Mouse (Mus musculus) midbrain, embryonic 14.5 days (tissue): ENCODE measurements around the gene Lfng. TPM values are rescaled to one million over a fixed set of nuclear protein-coding genes. Genes with fewer than 3 reads are reported as not detected.

Experiments
- ATAC-seq: fragments of 200-750 bp; cut with Nextera tagmentation; 2 replicates; pipeline ENCODE4 v1.8.0; 2017; ENCODE audit warnings: moderate number of reproducible peaks, moderate library complexity; ENCODE audit not compliant: low FRiP score, low TSS enrichment
- DNase-seq: peaks from one replicate; pipeline ENCODE4 v3.0.0-alpha.2; 2015
- H3K27ac ChIP-seq: fragments of 300-500 bp; sonication (generic); replicated peaks from 2 replicates; pipeline ENCODE4 v1.5.1; 2014; ENCODE audit warnings: mild to moderate bottlenecking, low read depth, low read length, moderate library complexity
- H3K27me3 ChIP-seq: fragments of 300-500 bp; sonication (generic); 2 replicates; pipeline ENCODE4 v1.6.1; 2014; ENCODE audit warnings: low read length, control low read depth, mixed read lengths; ENCODE audit not compliant: control insufficient read depth, insufficient read depth
- H3K36me3 ChIP-seq: fragments of 300-500 bp; sonication (generic); 2 replicates; pipeline ENCODE4 v1.6.1; 2014; ENCODE audit warnings: low read length, control low read depth; ENCODE audit not compliant: control insufficient read depth, insufficient read depth
- H3K4me1 ChIP-seq: fragments of 300-500 bp; sonication (generic); 2 replicates; pipeline ENCODE4 v1.6.1; 2014; ENCODE audit warnings: mild to moderate bottlenecking, antibody characterized with exemption, low read length, control low read depth; ENCODE audit not compliant: control insufficient read depth, insufficient read depth
- H3K4me2 ChIP-seq: fragments of 300-500 bp; sonication (generic); 2 replicates; pipeline ENCODE4 v1.6.1; 2014; ENCODE audit warnings: mild to moderate bottlenecking, low read length, moderate library complexity
- H3K4me3 ChIP-seq: fragments of 300-500 bp; sonication (generic); replicated peaks from 2 replicates; pipeline ENCODE4 v1.5.1; 2014; ENCODE audit warnings: low read depth, low read length
- H3K9ac ChIP-seq: fragments of 300-500 bp; sonication (generic); replicated peaks from 2 replicates; pipeline ENCODE4 v1.6.1; 2014; ENCODE audit warnings: mild to moderate bottlenecking, low read length, moderate library complexity
- H3K9me3 ChIP-seq: fragments of 300-500 bp; sonication (generic); 2 replicates; pipeline ENCODE4 v1.6.1; 2016; ENCODE audit warnings: low read length, control low read depth, mixed read lengths; ENCODE audit not compliant: control insufficient read depth
- WGBS: fragments of 180-500 bp; shearing (Covaris S2); extraction: QIAGEN DNeasy Blood & Tissue Kit; methylation state at CpG from one replicate; pipeline ENCODE4 v1.1.7; 2014; 5-methylcytosine and 5-hydroxymethylcytosine counted together
- polyA plus RNA-seq: library from polyadenylated mRNA; unstranded; fragments of >200 nt; fragmentation: Nextera tagmentation; extraction: Ambion mirVana; gene quantifications from 2 replicates; pipeline ENCODE4 v1.2.1, GENCODE M21; 2014

Gene Lfng
- polyA plus RNA-seq, 1 experiment from 2014 or later = 25.2 TPM

GRCm38 (mm10) chr5:140623791-140624190 is 16.7 kb downstream of the Lfng start:
- DNase-seq = no peak
- H3K9me3 ChIP-seq = peaks cover 2% of the 10 kb centered on the region; the same call in 1 of the 2 replicates
- WGBS = 84% methylated on average over 4 of the region's 4 CpGs

GRCm38 (mm10) chr5:140624238-140624637 is 17.1 kb downstream of the Lfng start:
- ATAC-seq = no peak
- H3K36me3 ChIP-seq = peaks cover 79% of the 10 kb centered on the region
- H3K9me3 ChIP-seq = peaks cover 3% of the 10 kb centered on the region; the same call in 1 of the 2 replicates
- DNase-seq = no peak
- no peaks in the 10 kb centered on the region for H3K4me1 ChIP-seq
- H3K4me3 ChIP-seq = no peak overlapping the region
- H3K27ac ChIP-seq = no peak overlapping the region
- 97% methylated on average over 5 of the region's 5 CpGs for WGBS
- H3K4me2 ChIP-seq = no peak overlapping the region
- no peaks in the 10 kb centered on the region for H3K27me3 ChIP-seq
- H3K9ac ChIP-seq = no peak overlapping the region

More at GRCm38 (mm10) chr5:140623791-140624190, 16.7 kb downstream of the Lfng start:
- ATAC-seq = no peak
- Histone ChIP-seq H3K4me2 (no peak overlapping the region), H3K4me1 (no peaks in the 10 kb centered on the region), H3K27ac (no peak overlapping the region), H3K4me3 (no peak overlapping the region), H3K27me3 (no peaks in the 10 kb centered on the region), H3K9ac (no peak overlapping the region), H3K36me3 (peaks cover 75% of the 10 kb centered on the region)

DNA sequence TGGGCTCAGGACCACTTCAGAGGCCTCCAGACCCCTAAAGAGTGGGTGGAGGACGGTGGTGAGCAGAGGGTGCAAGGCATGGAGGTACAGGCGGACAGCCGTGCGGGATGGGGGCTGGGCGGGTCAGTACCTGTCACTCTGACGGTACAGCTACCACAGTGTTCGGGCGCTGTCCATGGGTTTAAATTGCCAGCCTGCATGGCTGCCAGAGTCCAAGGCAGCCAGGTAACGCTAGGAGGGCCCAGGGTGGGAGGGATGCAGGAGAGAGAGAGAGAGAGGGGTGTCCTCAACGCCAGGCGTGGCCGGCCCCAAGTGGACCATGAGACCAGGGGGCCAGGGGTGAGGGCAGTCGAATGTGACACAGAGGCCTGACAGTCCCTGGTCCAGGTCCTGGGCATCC is 17.8 kb downstream of the Lfng start:
- Histone ChIP-seq H3K9ac (no peak overlapping the region), H3K27ac (no peak overlapping the region), H3K9me3 (peaks cover 3% of the 10 kb centered on the region; the same call in 1 of the 2 replicates), H3K27me3 (no peaks in the 10 kb centered on the region), H3K36me3 (peaks cover 86% of the 10 kb centered on the region), H3K4me2 (no peak overlapping the region), H3K4me3 (no peak overlapping the region), H3K4me1 (no peaks in the 10 kb centered on the region)
- 95% methylated on average over 13 of the region's 13 CpGs for WGBS
- no peak for DNase-seq
- ATAC-seq = no peak

DNA sequence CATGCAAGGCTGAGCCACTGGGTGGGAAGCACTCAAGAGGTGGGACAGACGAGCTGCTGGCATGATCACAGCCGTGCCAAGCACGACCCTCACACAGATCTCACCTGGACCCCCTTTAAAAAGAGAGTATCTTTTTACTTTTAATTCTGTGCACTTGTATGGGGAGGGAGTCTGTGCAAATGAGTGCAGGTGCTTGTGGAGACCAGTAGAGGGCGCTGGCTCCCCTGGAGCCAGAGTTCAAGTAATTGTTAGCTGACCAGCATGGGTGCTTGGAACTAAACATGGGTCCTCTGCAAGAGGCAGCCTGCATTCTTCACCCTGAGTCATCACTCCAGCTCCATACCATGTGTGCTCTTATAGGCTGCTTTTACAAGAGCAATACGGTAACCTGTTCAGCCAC is 20.5 kb downstream of the Lfng start:
- 93% methylated on average over 5 of the region's 5 CpGs for WGBS
- no peak for DNase-seq
- Histone ChIP-seq H3K9me3 (peaks cover 3% of the 10 kb centered on the region; the same call in 1 of the 2 replicates), H3K27ac (no peak overlapping the region), H3K4me3 (no peak overlapping the region), H3K9ac (no peak overlapping the region), H3K36me3 (peaks cover 96% of the 10 kb centered on the region), H3K4me2 (no peak overlapping the region), H3K4me1 (no peaks in the 10 kb centered on the region), H3K27me3 (no peaks in the 10 kb centered on the region)
- ATAC-seq = no peak

DNA sequence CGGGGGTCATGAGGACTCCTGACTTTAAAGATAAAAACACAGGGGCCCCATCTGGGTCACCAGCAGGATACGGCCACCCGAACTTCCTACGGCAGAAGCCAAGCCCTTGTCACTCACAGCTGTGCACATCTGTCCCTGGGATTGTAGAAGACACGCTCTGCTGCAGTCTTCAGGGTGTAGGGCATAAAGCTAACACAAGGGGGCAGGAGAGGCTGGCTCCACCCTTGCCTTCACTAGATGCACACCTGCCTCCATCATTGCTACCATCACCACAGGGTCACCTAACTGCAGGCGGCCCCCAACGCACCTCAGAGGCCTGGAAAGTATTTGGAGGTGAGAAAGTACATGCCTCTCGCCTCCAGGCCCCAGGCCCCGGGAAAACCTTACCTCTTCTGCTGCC is 21.9 kb downstream of the Lfng start:
- no peak for DNase-seq
- Histone ChIP-seq H3K9me3 (peaks cover 3% of the 10 kb centered on the region; the same call in 1 of the 2 replicates), H3K9ac (no peak overlapping the region), H3K4me2 (no peak overlapping the region), H3K4me1 (no peaks in the 10 kb centered on the region), H3K27me3 (no peaks in the 10 kb centered on the region), H3K36me3 (peaks cover 96% of the 10 kb centered on the region), H3K27ac (no peak overlapping the region), H3K4me3 (no peak overlapping the region)
- WGBS = 96% methylated on average over 9 of the region's 9 CpGs
- ATAC-seq = no peak

DNA sequence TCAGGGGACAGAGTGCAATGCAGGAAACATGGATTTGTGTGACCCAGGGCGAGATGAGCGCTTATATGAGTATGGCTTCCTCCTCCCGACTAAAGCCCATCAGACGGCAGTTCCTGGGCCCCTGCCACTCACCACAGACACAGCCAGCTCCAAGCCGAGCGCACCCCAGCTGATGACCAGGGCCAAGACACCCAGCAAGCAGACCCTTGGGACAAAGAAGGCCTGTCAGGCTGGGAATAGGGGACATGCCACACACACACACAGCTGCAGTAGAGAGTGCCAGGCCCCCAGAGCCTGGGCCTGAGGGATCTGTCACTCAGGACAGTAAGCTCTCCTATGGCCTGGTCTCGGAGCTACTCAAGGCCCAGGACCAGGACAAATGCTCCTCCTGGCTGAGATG is 26.3 kb downstream of the Lfng start:
- Histone ChIP-seq H3K4me2 (no peak overlapping the region), H3K36me3 (peaks cover 92% of the 10 kb centered on the region), H3K9me3 (0 out of 2 replicates have a peak, but pooled peaks cover 3% of the 10 kb centered on the region), H3K4me1 (peaks cover 8% of the 10 kb centered on the region; the same call in 1 of the 2 replicates), H3K27ac (no peak overlapping the region), H3K9ac (no peak overlapping the region), H3K4me3 (no peak overlapping the region), H3K27me3 (no peaks in the 10 kb centered on the region)
- ATAC-seq = no peak
- no peak for DNase-seq
- 90% methylated on average over 7 of the region's 7 CpGs for WGBS

DNA sequence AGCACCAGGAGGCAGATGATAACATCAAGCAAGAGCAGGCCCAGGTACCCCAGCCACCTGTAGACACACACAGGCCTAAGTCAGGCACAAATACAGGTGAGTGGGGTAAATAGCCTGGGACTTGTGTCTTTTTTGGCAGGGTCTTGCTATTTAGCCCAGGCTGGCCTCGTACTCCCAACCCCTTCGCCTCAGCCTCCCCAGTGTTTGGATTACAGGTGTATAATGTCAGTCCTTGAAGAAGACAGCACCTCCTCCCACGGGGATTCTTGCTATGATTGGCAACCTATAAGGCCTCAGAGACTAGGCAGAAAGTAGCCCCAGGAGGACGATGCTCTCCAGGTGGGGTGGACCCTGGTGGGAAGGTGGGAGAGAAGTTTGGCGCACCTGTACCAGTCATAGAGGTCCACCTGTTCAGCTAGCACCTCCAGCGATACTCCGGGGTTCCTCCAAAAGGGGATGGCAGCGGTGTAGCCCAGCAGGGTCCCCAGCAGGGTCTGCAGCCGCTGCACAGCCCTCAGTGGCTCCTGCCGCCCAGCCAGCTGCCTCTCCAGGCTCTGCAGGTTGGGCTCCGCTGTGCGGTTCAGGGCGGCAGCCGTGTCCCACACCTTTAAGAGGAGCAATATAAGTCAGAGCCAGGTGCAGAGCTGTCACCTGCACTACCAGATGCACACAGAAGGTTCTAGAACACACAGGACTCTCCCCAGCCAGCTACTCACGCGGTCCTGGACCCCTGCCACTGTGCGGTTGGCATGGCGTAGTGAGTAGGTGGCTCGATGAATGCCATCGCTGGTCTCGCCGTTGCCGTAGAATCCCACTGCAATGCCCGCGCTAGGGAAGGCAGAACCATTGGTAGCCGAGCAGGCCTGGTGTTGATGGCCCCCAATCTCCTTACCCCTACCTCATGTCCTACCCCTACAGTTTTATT is 27.9 kb downstream of the Lfng start:
- H3K27ac ChIP-seq = no peak overlapping the region
- DNase-seq (no peak), ATAC-seq (no peak)
- H3K9ac ChIP-seq = no peak overlapping the region
- H3K4me3 ChIP-seq = no peak overlapping the region
- H3K27me3 ChIP-seq = no peaks in the 10 kb centered on the region
- 93% methylated on average over 26 of the region's 26 CpGs for WGBS
- no peaks in the 10 kb centered on the region for H3K9me3 ChIP-seq
- peaks cover 92% of the 10 kb centered on the region for H3K36me3 ChIP-seq
- peaks cover 8% of the 10 kb centered on the region; the same call in 1 of the 2 replicates for H3K4me1 ChIP-seq
- H3K4me2 ChIP-seq = no peak overlapping the region

- peaks cover 80% of the 10 kb centered on the region for H3K36me3 ChIP-seq
- DNase-seq = no peak
- WGBS = 98% methylated on average over 7 of the region's 7 CpGs
- no peaks in the 10 kb centered on the region for H3K27me3 ChIP-seq
- no peaks in the 10 kb centered on the region for H3K9me3 ChIP-seq
- ATAC-seq = no peak
- H3K9ac ChIP-seq = no peak overlapping the region
- H3K4me2 ChIP-seq = no peak overlapping the region
- peaks cover 10% of the 10 kb centered on the region; the same call in 1 of the 2 replicates for H3K4me1 ChIP-seq
- no peak overlapping the region for H3K27ac ChIP-seq
- H3K4me3 ChIP-seq = no peak overlapping the region
Measured at GRCm38 (mm10) chr5:140636316-140637057, 29.4 kb downstream of the Lfng start.
